Mouse (Mus musculus): ENCODE measurements around the gene Tmem270.

DNA sequence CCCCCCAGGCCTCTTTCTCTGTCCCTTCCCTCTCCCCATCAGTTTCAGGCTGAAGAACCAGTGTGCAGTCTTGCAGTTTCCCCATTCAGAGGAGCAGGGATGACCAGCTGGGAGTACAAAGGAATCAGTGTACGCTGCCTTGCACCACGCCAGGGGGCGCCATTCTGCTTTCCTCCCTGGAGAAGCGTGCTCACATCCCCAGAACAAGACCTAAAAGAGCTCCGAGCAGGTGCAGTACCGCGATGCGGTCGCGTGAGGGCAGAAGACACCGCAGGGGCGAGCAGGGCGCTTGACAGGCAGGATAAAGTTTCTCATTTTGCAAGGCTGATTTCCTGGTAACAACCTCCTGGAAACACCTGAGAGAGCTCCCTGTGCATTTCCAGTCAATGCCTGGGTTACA, 602 bp upstream of the Tmem270 start:
- TF ChIP-seq POLR2A (IDR thresholded peaks at IDR 0.05; ENCODE audit: control insufficient read depth, low read depth, low read length) = no peak
- peak; percentile 95 for TF ChIP-seq CTCF (IDR thresholded peaks at IDR 0.05; ENCODE audit: control insufficient read depth, insufficient read depth, insufficient replicate concordance, low read depth, low read length)

Measured in testis, adult 2 months (tissue).